Mouse (Mus musculus) liver, postnatal 0 days (tissue): ENCODE results near the gene Spata20.

Source experiments
- CTCF ChIP-seq: sonication (generic); IDR thresholded peaks from 2 replicates; pipeline ENCODE4 v1.5.1; 2016; ENCODE audit warnings: antibody characterized with exemption, low read depth
- EP300 ChIP-seq: IDR thresholded peaks from 2 replicates; pipeline ENCODE4 v1.6.1; 2016; ENCODE audit warnings: antibody characterized with exemption, low read depth, mild to moderate bottlenecking

GRCm38 (mm10) chr11:94455161-94455820 lies 30.7 kb downstream of the Spata20 start:
- no peak for TF ChIP-seq CTCF
- TF ChIP-seq EP300: no peak
